Mouse (Mus musculus) liver, postnatal 0 days (tissue): ENCODE measurements around the gene Atp1b1.

Experiments used
- CTCF ChIP-seq: sonication (generic); IDR thresholded peaks from 2 replicates; pipeline ENCODE4 v1.5.1; 2016; ENCODE audit warnings: antibody characterized with exemption, low read depth
- EP300 ChIP-seq: IDR thresholded peaks from 2 replicates; pipeline ENCODE4 v1.6.1; 2016; ENCODE audit warnings: antibody characterized with exemption, low read depth, mild to moderate bottlenecking

GRCm38 (mm10) chr1:164436749-164437148, 21.4 kb downstream of the Atp1b1 start:
- TF ChIP-seq CTCF: no peak
- TF ChIP-seq EP300: no peak
